Comparison of ENCODE assay signal across 14 mouse cellular contexts in the genomic region with DNA sequence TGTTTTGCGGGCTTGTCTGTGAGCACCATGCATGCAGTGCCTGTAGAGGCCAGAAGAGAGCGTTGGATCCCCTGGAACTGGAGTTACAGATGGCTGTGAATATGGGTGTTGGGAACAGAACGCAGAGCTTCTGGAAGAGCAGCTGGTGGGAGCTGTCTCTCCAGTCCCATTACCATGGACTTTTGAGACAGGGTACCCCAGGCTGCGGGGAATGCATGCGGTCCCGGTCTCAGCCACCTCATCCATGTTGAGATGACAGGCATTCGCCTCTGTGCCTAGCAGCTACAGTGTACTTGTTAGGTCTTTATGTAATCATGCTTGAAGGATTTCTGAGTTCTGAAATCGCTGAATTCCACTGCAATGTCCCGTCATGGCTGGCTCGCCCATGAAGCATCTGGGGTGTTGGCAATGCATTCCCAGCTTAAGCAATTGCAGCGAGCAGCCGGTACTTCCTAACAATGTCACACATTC. TPM values are rescaled to one million over a fixed set of nuclear protein-coding genes. Genes with fewer than 3 reads are reported as not detected.
DNase-seq lines count a peak whose midpoint lies in the region; ATAC-seq and TF ChIP-seq lines count a peak whose summit lies in the region.
"Had no signal": no experiment of that assay in that cellular context is flagged by ENCODE, and none has a peak within 500 bp of the region (broad histone marks: within the 10 kb centered on the region; RNA-seq: fewer than 3 reads in every experiment).

No protein-coding gene starts in this region.

- no peak overlapping the region for H3K4me3 ChIP-seq in midbrain, embryonic 11.5 days (ENCODE audit: low read depth, low read length)
- H3K4me3 ChIP-seq in midbrain, embryonic 16.5 days (ENCODE audit: low read depth, low read length) = no peak overlapping the region
- H3K4me3 ChIP-seq in lung, postnatal 0 days (ENCODE audit: low read depth, low read length) = no peak overlapping the region
- H3K4me3 ChIP-seq in hindbrain, embryonic 13.5 days = no peak overlapping the region
- H3K4me3 ChIP-seq: embryonic facial prominence, embryonic 15.5 days; limb, embryonic 12.5 days had no signal

- ATAC-seq in midbrain, embryonic 11.5 days (ENCODE audit: low FRiP score) = no peak
- no peak for ATAC-seq in midbrain, embryonic 16.5 days
- peak; percentile 78 for ATAC-seq in lung, postnatal 0 days
- ATAC-seq in hindbrain, embryonic 13.5 days (ENCODE audit: low FRiP score) = no peak

- H3K36me3 ChIP-seq in midbrain, embryonic 11.5 days (ENCODE audit: control insufficient read depth, insufficient read depth, low read length) = no peaks in the 10 kb centered on the region
- no peaks in the 10 kb centered on the region for H3K36me3 ChIP-seq in midbrain, embryonic 16.5 days (ENCODE audit: control insufficient read depth, insufficient read depth, low read length)
- no peaks in the 10 kb centered on the region for H3K36me3 ChIP-seq in lung, postnatal 0 days (ENCODE audit: insufficient read depth, low read length)
- no peaks in the 10 kb centered on the region for H3K36me3 ChIP-seq in hindbrain, embryonic 13.5 days
- H3K36me3 ChIP-seq: embryonic facial prominence, embryonic 15.5 days; limb, embryonic 12.5 days had no signal

- H3K27ac ChIP-seq in midbrain, embryonic 11.5 days (ENCODE audit: low read depth, low read length) = no peak overlapping the region
- no peak overlapping the region for H3K27ac ChIP-seq in midbrain, embryonic 16.5 days (ENCODE audit: low read length)
- H3K27ac ChIP-seq in lung, postnatal 0 days (ENCODE audit: low read length) = no peak overlapping the region
- no peak overlapping the region for H3K27ac ChIP-seq in hindbrain, embryonic 13.5 days
- H3K27ac ChIP-seq: embryonic facial prominence, embryonic 15.5 days; limb, embryonic 12.5 days had no signal

- H3K4me2 ChIP-seq in midbrain, embryonic 11.5 days = no peak overlapping the region
- H3K4me2 ChIP-seq in midbrain, embryonic 16.5 days (ENCODE audit: low read length) = no peak overlapping the region
- no peak overlapping the region for H3K4me2 ChIP-seq in lung, postnatal 0 days (replicated peaks; ENCODE audit: low read depth, low read length)
- H3K4me2 ChIP-seq in hindbrain, embryonic 13.5 days = no peak overlapping the region
- H3K4me2 ChIP-seq: embryonic facial prominence, embryonic 15.5 days; limb, embryonic 12.5 days had no signal

- TF ChIP-seq CTCF in lung, postnatal 0 days (IDR thresholded peaks at IDR 0.05) = peak; percentile 20; the same call in 1 of the 2 replicates

- TF ChIP-seq EP300 in lung, postnatal 0 days (IDR thresholded peaks at IDR 0.05) = no peak

- WGBS in midbrain, embryonic 11.5 days = 85% methylated on average over 12 of the region's 12 CpGs
- WGBS in midbrain, embryonic 16.5 days = 84% methylated on average over 12 of the region's 12 CpGs
- 58% methylated on average over 12 of the region's 12 CpGs for WGBS in lung, postnatal 0 days
- 88% methylated on average over 12 of the region's 12 CpGs for WGBS in hindbrain, embryonic 13.5 days

- no peaks in the 10 kb centered on the region for H3K4me1 ChIP-seq in midbrain, embryonic 11.5 days (ENCODE audit: control insufficient read depth, insufficient read depth, low read length)
- H3K4me1 ChIP-seq in midbrain, embryonic 16.5 days (ENCODE audit: control insufficient read depth, insufficient read depth, low read length) = peaks cover 11% of the 10 kb centered on the region
- H3K4me1 ChIP-seq in lung, postnatal 0 days (ENCODE audit: insufficient read depth, low read depth, low read length) = no peaks in the 10 kb centered on the region
- no peaks in the 10 kb centered on the region for H3K4me1 ChIP-seq in hindbrain, embryonic 13.5 days (replicated peaks)
- H3K4me1 ChIP-seq: embryonic facial prominence, embryonic 15.5 days; limb, embryonic 12.5 days had no signal

- peak; percentile 19 for DNase-seq in midbrain, embryonic 11.5 days (ENCODE audit: low spot score, missing footprints)
- peak; percentile 58 to 84 for DNase-seq in frontal cortex, postnatal 36 days (ENCODE audit: low spot score in 2 of 2)
- DNase-seq in lung, postnatal 0 days (ENCODE audit: low spot score) = peak; percentile 78
- no peak for DNase-seq in thymus, postnatal 36 days
- DNase-seq in ovary, postnatal 36 days (ENCODE audit: low spot score) = no peak
- DNase-seq: adrenal gland, postnatal 10 days; cerebellum, adult 8-10 months; kidney, adult 2 months had no signal

- H3K27me3 ChIP-seq in midbrain, embryonic 11.5 days (ENCODE audit: control insufficient read depth, insufficient read depth, low read length) = no peaks in the 10 kb centered on the region
- H3K27me3 ChIP-seq in midbrain, embryonic 16.5 days (ENCODE audit: control insufficient read depth, insufficient read depth, low read depth, low read length) = peaks cover 2% of the 10 kb centered on the region; the same call in 1 of the 2 replicates
- H3K27me3 ChIP-seq in lung, postnatal 0 days (replicated peaks; ENCODE audit: insufficient read depth, low read length) = 0 out of 2 replicates have a peak, but pooled peaks cover 1% of the 10 kb centered on the region
- H3K27me3 ChIP-seq in hindbrain, embryonic 13.5 days = peaks cover 23% of the 10 kb centered on the region

- no peaks in the 10 kb centered on the region for H3K9me3 ChIP-seq in midbrain, embryonic 11.5 days (ENCODE audit: control insufficient read depth, low read length)
- H3K9me3 ChIP-seq in midbrain, embryonic 16.5 days (replicated peaks; ENCODE audit: control insufficient read depth, low read length, poor library complexity, severe bottlenecking) = no peaks in the 10 kb centered on the region
- H3K9me3 ChIP-seq in lung, postnatal 0 days (ENCODE audit: low read length) = no peaks in the 10 kb centered on the region
- H3K9me3 ChIP-seq in hindbrain, embryonic 13.5 days = no peaks in the 10 kb centered on the region
- H3K9me3 ChIP-seq: embryonic facial prominence, embryonic 15.5 days; G1E; limb, embryonic 12.5 days had no signal

- H3K9ac ChIP-seq in midbrain, embryonic 11.5 days (ENCODE audit: low read length) = no peak overlapping the region
- H3K9ac ChIP-seq in midbrain, embryonic 16.5 days (ENCODE audit: low read depth, low read length) = no peak overlapping the region
- H3K9ac ChIP-seq in lung, postnatal 0 days (replicated peaks; ENCODE audit: low read depth) = no peak overlapping the region
- H3K9ac ChIP-seq in hindbrain, embryonic 13.5 days = no peak overlapping the region
- H3K9ac ChIP-seq: embryonic facial prominence, embryonic 15.5 days; limb, embryonic 12.5 days had no signal

RNA-seq across cellular contexts. Expression of gene Rasal1, which starts 7.7 kb away (rescaled TPM):
- polyA plus RNA-seq in midbrain, embryonic 11.5 days (2014; fragmentation: Nextera tagmentation; extraction: Ambion mirVana) = 0.14 TPM in 1 of 2 replicates, not detected in the other
- 2.4 and 4.9 TPM in 2 replicates for polyA plus RNA-seq in midbrain, embryonic 16.5 days (2015; fragmentation: Nextera tagmentation; extraction: Ambion mirVana)
- not detected in 2 replicates for polyA plus RNA-seq in lung, postnatal 0 days (2015; fragmentation: Nextera tagmentation; extraction: Ambion mirVana)
- 0.14 TPM in 2 replicates for polyA plus RNA-seq in hindbrain, embryonic 13.5 days (2015; fragmentation: Nextera tagmentation; extraction: Ambion mirVana)
- polyA plus RNA-seq: heart, postnatal 0 days had no signal

RNA-seq across cellular contexts. Expression of gene Cfap73, which starts 22.3 kb away (rescaled TPM):
- not detected in 2 replicates for polyA plus RNA-seq in midbrain, embryonic 11.5 days (2014; fragmentation: Nextera tagmentation; extraction: Ambion mirVana)
- 0.47 and 1.2 TPM in 2 replicates for polyA plus RNA-seq in midbrain, embryonic 16.5 days (2015; fragmentation: Nextera tagmentation; extraction: Ambion mirVana)
- polyA plus RNA-seq in lung, postnatal 0 days (2015; fragmentation: Nextera tagmentation; extraction: Ambion mirVana) = 1.3 and 2.0 TPM in 2 replicates
- polyA plus RNA-seq in hindbrain, embryonic 13.5 days (2015; fragmentation: Nextera tagmentation; extraction: Ambion mirVana) = 0.28 and 0.49 TPM in 2 replicates
- polyA plus RNA-seq: G1E; heart, postnatal 0 days; kidney, adult 2 months; limb, embryonic 12.5 days had no signal

RNA-seq across cellular contexts. Expression of gene Ddx54, which starts 43.8 kb away (rescaled TPM):
- 26.4 and 32.2 TPM in 2 replicates for polyA plus RNA-seq in midbrain, embryonic 11.5 days (2014; fragmentation: Nextera tagmentation; extraction: Ambion mirVana)
- polyA plus RNA-seq in midbrain, embryonic 16.5 days (2015; fragmentation: Nextera tagmentation; extraction: Ambion mirVana) = 38.7 and 39.9 TPM in 2 replicates
- polyA plus RNA-seq in lung, postnatal 0 days (2015; fragmentation: Nextera tagmentation; extraction: Ambion mirVana) = 24.9 and 25.4 TPM in 2 replicates
- polyA plus RNA-seq in hindbrain, embryonic 13.5 days (2015; fragmentation: Nextera tagmentation; extraction: Ambion mirVana) = 44.0 and 47.7 TPM in 2 replicates

RNA-seq across cellular contexts. Expression of gene Rita1, which starts 43.9 kb away (rescaled TPM):
- 7.9 and 8.9 TPM in 2 replicates for polyA plus RNA-seq in midbrain, embryonic 11.5 days (2014; fragmentation: Nextera tagmentation; extraction: Ambion mirVana)
- polyA plus RNA-seq in midbrain, embryonic 16.5 days (2015; fragmentation: Nextera tagmentation; extraction: Ambion mirVana) = 27.2 and 33.1 TPM in 2 replicates
- polyA plus RNA-seq in lung, postnatal 0 days (2015; fragmentation: Nextera tagmentation; extraction: Ambion mirVana) = 9.9 and 10.0 TPM in 2 replicates
- polyA plus RNA-seq in hindbrain, embryonic 13.5 days (2015; fragmentation: Nextera tagmentation; extraction: Ambion mirVana) = 26.2 TPM in 2 replicates

RNA-seq across cellular contexts. Expression of gene Dtx1, which starts 55.4 kb away (rescaled TPM):
- polyA plus RNA-seq in midbrain, embryonic 11.5 days (2014; fragmentation: Nextera tagmentation; extraction: Ambion mirVana) = 5.1 and 5.2 TPM in 2 replicates
- 49.6 and 50.2 TPM in 2 replicates for polyA plus RNA-seq in midbrain, embryonic 16.5 days (2015; fragmentation: Nextera tagmentation; extraction: Ambion mirVana)
- 0.48 and 0.70 TPM in 2 replicates for polyA plus RNA-seq in lung, postnatal 0 days (2015; fragmentation: Nextera tagmentation; extraction: Ambion mirVana)
- 34.5 and 34.8 TPM in 2 replicates for polyA plus RNA-seq in hindbrain, embryonic 13.5 days (2015; fragmentation: Nextera tagmentation; extraction: Ambion mirVana)

Comparison
In these comparisons a context has a peak if more than half of its experiments do, and no peak if none do; other contexts are left out.
1. DNase-seq: peak in midbrain, embryonic 11.5 days (single experiment), frontal cortex, postnatal 36 days (2 of 2) and lung, postnatal 0 days (single experiment); none in thymus, postnatal 36 days (0 of 2) and ovary, postnatal 36 days (single experiment).